Mouse (Mus musculus) forebrain, embryonic 10.5 days (tissue): ENCODE data around the gene Ccdc61. TPM values are rescaled to one million over a fixed set of nuclear protein-coding genes. Genes with fewer than 3 reads are reported as not detected.
"Not testable (repeated sequence)": the region's sequence is repeated elsewhere in the genome, so short reads cannot be mapped to it uniquely, and the experiment has no call there.

ENCODE experiments used
- DNase-seq: peaks from one replicate; pipeline ENCODE4 v3.0.0-alpha.2; 2017; ENCODE audit warnings: low spot score; ENCODE audit errors: extremely low spot score
- H3K27ac ChIP-seq: fragments of 300-500 bp; sonication (generic); 2 replicates; pipeline ENCODE4 v1.5.1; 2016; ENCODE audit warnings: mild to moderate bottlenecking
- H3K27me3 ChIP-seq: fragments of 300-500 bp; sonication (generic); 2 replicates; pipeline ENCODE4 v1.6.1; 2016; ENCODE audit warnings: mild to moderate bottlenecking; ENCODE audit not compliant: poor library complexity, severe bottlenecking
- H3K36me3 ChIP-seq: fragments of 300-500 bp; sonication (generic); replicated peaks from 2 replicates; pipeline ENCODE4 v1.6.1; 2016; ENCODE audit warnings: mild to moderate bottlenecking, moderate library complexity
- H3K4me1 ChIP-seq: fragments of 300-500 bp; sonication (generic); 2 replicates; pipeline ENCODE4 v1.6.1; 2016
- H3K4me3 ChIP-seq: fragments of 300-500 bp; sonication (generic); 2 replicates; pipeline ENCODE4 v1.5.1; 2016; ENCODE audit warnings: mild to moderate bottlenecking, moderate library complexity
- H3K9me3 ChIP-seq: fragments of 300-500 bp; sonication (generic); 2 replicates; pipeline ENCODE4 v1.6.1; 2016; ENCODE audit warnings: mild to moderate bottlenecking, moderate library complexity
- WGBS: fragments of 180-500 bp; shearing (Covaris S2); methylation state at CpG from one replicate; pipeline ENCODE4 v1.1.7; 2016; 5-methylcytosine and 5-hydroxymethylcytosine counted together
- polyA plus RNA-seq: library from polyadenylated mRNA; unstranded; fragments of >200 nt; fragmentation: Nextera tagmentation; extraction: Ambion mirVana; gene quantifications from 2 replicates; pipeline ENCODE4 v1.2.1, GENCODE M21; 2016

Gene Ccdc61
- polyA plus RNA-seq, 1 experiment from 2014 or later = 30.0 TPM

- WGBS = 3% methylated on average over 7 of the region's 7 CpGs
- Histone ChIP-seq H3K9me3 (peaks cover 6% of the 10 kb centered on the region), H3K4me1 (peaks cover 11% of the 10 kb centered on the region), H3K27me3 (no peaks in the 10 kb centered on the region), H3K27ac (peak overlapping the region; percentile 67), H3K36me3 (no peaks in the 10 kb centered on the region), H3K4me3 (peak overlapping the region; percentile 56)
- DNase-seq = no peak
Observed at GRCm38 (mm10) chr7:18872816-18873215, 37.4 kb downstream of the Ccdc61 start.

- Histone ChIP-seq H3K4me1 (peaks cover 11% of the 10 kb centered on the region), H3K9me3 (peaks cover 8% of the 10 kb centered on the region), H3K4me3 (peak overlapping the region; percentile 56), H3K27me3 (no peaks in the 10 kb centered on the region), H3K27ac (peak overlapping the region; percentile 67; the same call in 1 of the 2 replicates), H3K36me3 (no peaks in the 10 kb centered on the region)
- WGBS = 32% methylated on average over 14 of the region's 14 CpGs
- DNase-seq = no peak
Observed at GRCm38 (mm10) chr7:18872014-18872802, 38.0 kb downstream of the Ccdc61 start.

GRCm38 (mm10) chr7:18871031-18871430, 39.2 kb downstream of the Ccdc61 start, which contains the start of gene Pglyrp1:
TSS of gene Pglyrp1 (plus strand) at chr7:18871331.
- not testable (repeated sequence) for DNase-seq, H3K36me3 ChIP-seq, H3K9me3 ChIP-seq, H3K4me3 ChIP-seq, H3K27ac ChIP-seq, H3K27me3 ChIP-seq
- peaks cover 11% of the 10 kb centered on the region for H3K4me1 ChIP-seq
- WGBS = 92% methylated on average over 1 of the region's 8 CpGs

- H3K27me3 ChIP-seq = no peaks in the 10 kb centered on the region
- peaks cover 11% of the 10 kb centered on the region for H3K4me1 ChIP-seq
- 84% methylated on average over 2 of the region's 2 CpGs for WGBS
- DNase-seq = no peak
- no peaks in the 10 kb centered on the region for H3K36me3 ChIP-seq
- H3K9me3 ChIP-seq = peaks cover 18% of the 10 kb centered on the region
- H3K4me3 ChIP-seq = no peak overlapping the region
- no peak overlapping the region for H3K27ac ChIP-seq
Observed at GRCm38 (mm10) chr7:18868491-18868890, 41.7 kb downstream of the Ccdc61 start.

- H3K36me3 ChIP-seq = no peaks in the 10 kb centered on the region
- H3K4me3 ChIP-seq = no peak overlapping the region
- no peak for DNase-seq
- H3K4me1 ChIP-seq = peaks cover 4% of the 10 kb centered on the region; the same call in 1 of the 2 replicates
- peaks cover 13% of the 10 kb centered on the region for H3K9me3 ChIP-seq
- H3K27ac ChIP-seq = no peak overlapping the region
- no peaks in the 10 kb centered on the region for H3K27me3 ChIP-seq
- 89% methylated on average over 6 of the region's 6 CpGs for WGBS
Observed at GRCm38 (mm10) chr7:18862801-18863200, 47.4 kb downstream of the Ccdc61 start.

- no peak overlapping the region for H3K4me3 ChIP-seq
- H3K27ac ChIP-seq = peak overlapping the region; percentile 66
- WGBS = 72% methylated on average over 5 of the region's 5 CpGs
Observed at GRCm38 (mm10) chr7:18858310-18858916, 51.8 kb downstream of the Ccdc61 start.

GRCm38 (mm10) chr7:18848395-18848794, 61.8 kb downstream of the Ccdc61 start:
- Histone ChIP-seq H3K4me1 (0 out of 2 replicates have a peak, but pooled peaks cover 4% of the 10 kb centered on the region), H3K36me3 (no peaks in the 10 kb centered on the region), H3K27ac (no peak overlapping the region), H3K9me3 (no peaks in the 10 kb centered on the region), H3K4me3 (no peak overlapping the region), H3K27me3 (no peaks in the 10 kb centered on the region)
- 94% methylated on average over 1 of the region's 1 CpGs for WGBS
- no peak for DNase-seq

More at GRCm38 (mm10) chr7:18858310-18858916, 51.8 kb downstream of the Ccdc61 start:
- Histone ChIP-seq H3K36me3 (no peaks in the 10 kb centered on the region), H3K9me3 (peaks cover under 1% of the 10 kb centered on the region; the same call in 1 of the 2 replicates), H3K4me1 (peaks cover 4% of the 10 kb centered on the region; the same call in 1 of the 2 replicates), H3K27me3 (no peaks in the 10 kb centered on the region)
- no peak for DNase-seq

- Histone ChIP-seq H3K4me1 (peaks cover 15% of the 10 kb centered on the region), H3K27me3 (no peaks in the 10 kb centered on the region), H3K9me3 (no peaks in the 10 kb centered on the region), H3K4me3 (no peak overlapping the region), H3K27ac (no peak overlapping the region), H3K36me3 (no peaks in the 10 kb centered on the region)
- WGBS = 51% methylated on average over 5 of the region's 5 CpGs
- DNase-seq = no peak
Observed at GRCm38 (mm10) chr7:18844811-18845210, 65.4 kb downstream of the Ccdc61 start.

GRCm38 (mm10) chr7:18841174-18841567, 69.0 kb downstream of the Ccdc61 start:
- H3K4me3 ChIP-seq = peak overlapping the region; percentile 49; the same call in 1 of the 2 replicates
- no peaks in the 10 kb centered on the region for H3K27me3 ChIP-seq
- H3K4me1 ChIP-seq = peaks cover 15% of the 10 kb centered on the region
- no peaks in the 10 kb centered on the region for H3K9me3 ChIP-seq
- 77% methylated on average over 1 of the region's 1 CpGs for WGBS
- no peaks in the 10 kb centered on the region for H3K36me3 ChIP-seq
- no peak for DNase-seq
- peak overlapping the region; percentile 72 for H3K27ac ChIP-seq

Other genes with a start within 250 kb of the Ccdc61 start
- gene Psg20, start 224.2 kb downstream of the Ccdc61 start, polyA plus RNA-seq = not detected in 2 replicates
- not detected in 2 replicates for gene Psg22, start 192.3 kb downstream of the Ccdc61 start, polyA plus RNA-seq
- not detected in 2 replicates for gene Psg19, start 111.9 kb downstream of the Ccdc61 start, polyA plus RNA-seq
- gene Psg17, start 88.8 kb downstream of the Ccdc61 start, polyA plus RNA-seq = 0.09 TPM in 1 of 2 replicates, not detected in the other
- not detected in 2 replicates for gene Mill2, start 70.4 kb downstream of the Ccdc61 start, polyA plus RNA-seq
- 0.93 and 1.0 TPM in 2 replicates for gene Pglyrp1, start 39.1 kb downstream of the Ccdc61 start, polyA plus RNA-seq
- 2.2 and 2.9 TPM in 2 replicates for gene Nova2, start 15.5 kb upstream of the Ccdc61 start, polyA plus RNA-seq
- gene Nanos2, start 77.0 kb upstream of the Ccdc61 start, polyA plus RNA-seq = 0.15 TPM in 1 of 2 replicates, not detected in the other
- 3.9 and 4.4 TPM in 2 replicates for gene Mypop, start 80.8 kb upstream of the Ccdc61 start, polyA plus RNA-seq
- gene Irf2bp1, start 93.6 kb upstream of the Ccdc61 start, polyA plus RNA-seq = 21.3 and 22.1 TPM in 2 replicates
- gene Foxa3, start 113.1 kb upstream of the Ccdc61 start, polyA plus RNA-seq = not detected in 2 replicates
- 41.2 and 46.3 TPM in 2 replicates for gene Sympk, start 114.0 kb upstream of the Ccdc61 start, polyA plus RNA-seq
- gene Rsph6a, start 144.3 kb upstream of the Ccdc61 start, polyA plus RNA-seq = not detected in 2 replicates
- 14.4 and 16.3 TPM in 2 replicates for gene Dmwd, start 165.8 kb upstream of the Ccdc61 start, polyA plus RNA-seq
- 8.3 and 9.1 TPM in 2 replicates for gene Dmpk, start 173.4 kb upstream of the Ccdc61 start, polyA plus RNA-seq
- gene Six5, start 184.2 kb upstream of the Ccdc61 start, polyA plus RNA-seq = 6.7 and 7.4 TPM in 2 replicates
- 0.81 and 1.1 TPM in 2 replicates for gene Gm4969, start 208.0 kb upstream of the Ccdc61 start, polyA plus RNA-seq
- 17.8 and 18.4 TPM in 2 replicates for gene Fbxo46, start 209.4 kb upstream of the Ccdc61 start, polyA plus RNA-seq
- 14.7 and 16.0 TPM in 2 replicates for gene Qpctl, start 238.9 kb upstream of the Ccdc61 start, polyA plus RNA-seq
- gene Snrpd2, start 239.3 kb upstream of the Ccdc61 start, polyA plus RNA-seq = 183 and 193 TPM in 2 replicates